Mouse (Mus musculus): ENCODE data around the gene Tiam2. TPM values are rescaled to one million over a fixed set of nuclear protein-coding genes. Genes with fewer than 3 reads are reported as not detected.

Gene Tiam2
- polyA plus RNA-seq, 1 experiment = 5.4 TPM

DNA sequence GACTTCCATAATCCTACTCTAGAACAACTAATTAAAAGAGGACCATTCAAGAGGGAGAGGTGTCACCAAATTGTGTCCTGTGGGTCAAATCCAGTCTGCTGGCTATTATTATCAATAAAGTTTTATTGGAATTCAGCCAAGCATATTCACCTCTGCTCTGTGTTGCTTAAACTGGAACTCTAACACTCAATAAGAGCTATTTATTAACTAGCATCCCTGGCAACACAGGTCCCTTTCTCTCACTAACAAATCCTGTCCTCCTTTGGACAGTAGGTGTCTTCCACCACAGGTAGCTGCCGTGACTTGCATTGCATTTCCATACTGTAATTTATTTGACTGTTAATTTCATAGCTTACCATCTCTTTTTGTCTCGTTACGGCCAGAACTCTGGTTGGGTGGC, 169.7 kb downstream of the Tiam2 start:
- WGBS = 85% methylated on average over 3 of the region's 3 CpGs
- H3K4me1 ChIP-seq (ENCODE audit: control insufficient read depth, insufficient read depth, low read length) = no peaks in the 10 kb centered on the region
- no peak for DNase-seq
- no peak for TF ChIP-seq POLR2A (IDR thresholded peaks at IDR 0.05; ENCODE audit: borderline replicate concordance, insufficient read depth, low read length)
- no peak for TF ChIP-seq CTCF (IDR thresholded peaks at IDR 0.05; ENCODE audit: borderline replicate concordance, insufficient read depth, low read depth, low read length)
- no peak overlapping the region for H3K27ac ChIP-seq (ENCODE audit: insufficient read depth, low read length)
- no peak overlapping the region for H3K4me3 ChIP-seq (replicated peaks; ENCODE audit: insufficient read depth, low read depth, low read length)
- no peaks in the 10 kb centered on the region for H3K27me3 ChIP-seq (ENCODE audit: control insufficient read depth, insufficient read depth, low read length)

DNA sequence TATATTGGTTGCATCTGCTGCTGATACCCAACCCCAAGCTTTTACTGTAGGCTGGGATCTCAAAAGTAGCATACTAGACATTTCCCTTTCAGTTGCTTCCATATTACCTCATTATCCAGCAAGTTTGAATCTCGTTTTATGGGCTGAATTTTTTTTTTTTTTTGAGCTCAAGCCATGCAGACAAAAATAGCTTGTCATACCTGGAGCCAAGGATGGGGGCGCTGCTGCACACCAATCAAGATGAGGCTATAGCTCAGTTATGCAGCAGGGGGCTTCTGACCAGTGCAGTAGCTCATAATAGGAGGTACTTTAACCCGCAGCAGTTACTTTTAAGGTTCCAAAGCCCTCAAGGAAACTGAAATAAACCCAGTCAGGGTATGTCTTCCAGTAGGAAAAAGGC, 171.7 kb downstream of the Tiam2 start:
- Histone ChIP-seq H3K4me3 (replicated peaks; ENCODE audit: insufficient read depth, low read depth, low read length) (no peak overlapping the region), H3K27ac (ENCODE audit: insufficient read depth, low read length) (no peak overlapping the region), H3K27me3 (ENCODE audit: control insufficient read depth, insufficient read depth, low read length) (no peaks in the 10 kb centered on the region), H3K4me1 (ENCODE audit: control insufficient read depth, insufficient read depth, low read length) (no peaks in the 10 kb centered on the region)
- DNase-seq = no peak
- no peak for TF ChIP-seq POLR2A (IDR thresholded peaks at IDR 0.05; ENCODE audit: borderline replicate concordance, insufficient read depth, low read length)
- no peak; the same call in 1 of the 2 replicates for TF ChIP-seq CTCF (IDR thresholded peaks at IDR 0.05; ENCODE audit: borderline replicate concordance, insufficient read depth, low read depth, low read length)
- 33% methylated on average over 3 of the region's 3 CpGs for WGBS

DNA sequence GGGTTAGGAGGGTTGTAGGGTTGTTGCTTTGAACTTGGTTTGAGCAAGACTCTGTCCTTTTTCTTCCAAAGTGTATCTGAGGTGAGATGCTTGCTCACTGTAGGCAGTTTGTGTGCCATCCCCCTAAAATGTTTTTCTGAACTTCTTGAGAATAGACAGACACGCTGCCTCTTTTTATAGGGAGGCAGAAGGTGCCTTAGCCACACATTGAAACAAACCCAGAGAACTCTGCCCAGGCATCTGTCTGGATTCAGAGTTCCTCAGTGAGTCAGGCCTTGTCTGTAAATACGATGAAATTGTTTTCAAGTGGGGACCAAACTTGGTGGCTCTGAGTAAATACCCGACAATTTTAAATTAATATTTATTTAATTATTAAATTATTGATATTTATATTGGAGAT, 172.2 kb downstream of the Tiam2 start:
- no peaks in the 10 kb centered on the region for H3K4me1 ChIP-seq (ENCODE audit: control insufficient read depth, insufficient read depth, low read length)
- no peak overlapping the region for H3K27ac ChIP-seq (ENCODE audit: insufficient read depth, low read length)
- H3K27me3 ChIP-seq (ENCODE audit: control insufficient read depth, insufficient read depth, low read length) = no peaks in the 10 kb centered on the region
- H3K4me3 ChIP-seq (replicated peaks; ENCODE audit: insufficient read depth, low read depth, low read length) = no peak overlapping the region
- TF ChIP-seq CTCF (IDR thresholded peaks at IDR 0.05; ENCODE audit: borderline replicate concordance, insufficient read depth, low read depth, low read length) = no peak
- TF ChIP-seq POLR2A (IDR thresholded peaks at IDR 0.05; ENCODE audit: borderline replicate concordance, insufficient read depth, low read length) = no peak
- 90% methylated on average over 3 of the region's 3 CpGs for WGBS
- no peak for DNase-seq

DNA sequence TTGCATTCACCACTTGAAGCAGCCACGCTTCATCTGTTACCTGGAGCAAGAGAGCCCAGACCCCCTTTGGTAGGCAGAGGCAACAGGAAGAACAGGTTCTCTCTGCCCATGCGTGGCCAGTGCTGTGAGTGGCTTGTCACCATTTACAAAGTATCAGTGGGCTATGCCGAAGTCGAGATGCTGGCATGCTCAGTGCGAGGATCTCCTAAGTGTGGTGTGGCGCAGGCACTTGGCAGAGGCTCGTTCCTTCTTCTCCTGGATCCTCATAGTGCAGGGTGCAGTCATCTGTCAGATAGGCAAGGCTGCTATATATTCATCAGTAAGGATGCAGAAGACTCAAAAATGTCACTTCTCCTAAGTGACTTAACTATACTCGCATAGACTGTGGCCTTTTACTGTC, 173.1 kb downstream of the Tiam2 start:
- Histone ChIP-seq H3K4me3 (replicated peaks; ENCODE audit: insufficient read depth, low read depth, low read length) (no peak overlapping the region), H3K4me1 (ENCODE audit: control insufficient read depth, insufficient read depth, low read length) (no peaks in the 10 kb centered on the region), H3K27ac (ENCODE audit: insufficient read depth, low read length) (no peak overlapping the region), H3K27me3 (ENCODE audit: control insufficient read depth, insufficient read depth, low read length) (no peaks in the 10 kb centered on the region)
- TF ChIP-seq POLR2A (IDR thresholded peaks at IDR 0.05; ENCODE audit: borderline replicate concordance, insufficient read depth, low read length) = no peak
- TF ChIP-seq CTCF (IDR thresholded peaks at IDR 0.05; ENCODE audit: borderline replicate concordance, insufficient read depth, low read depth, low read length) = no peak
- 89% methylated on average over 8 of the region's 8 CpGs for WGBS
- DNase-seq = no peak

DNA sequence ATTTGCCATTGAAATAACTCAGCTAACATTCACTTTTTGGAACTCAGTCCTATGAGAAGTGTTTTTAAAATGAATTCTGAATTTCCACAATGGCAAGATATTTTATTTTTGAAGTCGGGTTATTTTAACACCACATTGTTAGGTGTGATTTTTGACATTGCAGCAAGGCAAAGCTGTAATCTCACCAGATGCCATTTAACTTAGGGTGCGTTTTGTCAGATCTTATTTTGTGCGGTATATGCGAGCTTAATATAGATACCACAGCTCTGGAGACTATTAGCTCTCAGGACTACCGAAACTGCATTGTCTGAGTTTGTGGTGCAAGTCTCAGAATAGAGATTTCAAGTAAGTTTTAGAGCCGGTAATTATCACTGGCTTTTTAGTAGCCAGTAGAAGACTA, 173.7 kb downstream of the Tiam2 start:
- DNase-seq = no peak
- TF ChIP-seq POLR2A (IDR thresholded peaks at IDR 0.05; ENCODE audit: borderline replicate concordance, insufficient read depth, low read length) (no peak), CTCF (IDR thresholded peaks at IDR 0.05; ENCODE audit: borderline replicate concordance, insufficient read depth, low read depth, low read length) (no peak)
- no peak overlapping the region for H3K4me3 ChIP-seq (replicated peaks; ENCODE audit: insufficient read depth, low read depth, low read length)

DNA sequence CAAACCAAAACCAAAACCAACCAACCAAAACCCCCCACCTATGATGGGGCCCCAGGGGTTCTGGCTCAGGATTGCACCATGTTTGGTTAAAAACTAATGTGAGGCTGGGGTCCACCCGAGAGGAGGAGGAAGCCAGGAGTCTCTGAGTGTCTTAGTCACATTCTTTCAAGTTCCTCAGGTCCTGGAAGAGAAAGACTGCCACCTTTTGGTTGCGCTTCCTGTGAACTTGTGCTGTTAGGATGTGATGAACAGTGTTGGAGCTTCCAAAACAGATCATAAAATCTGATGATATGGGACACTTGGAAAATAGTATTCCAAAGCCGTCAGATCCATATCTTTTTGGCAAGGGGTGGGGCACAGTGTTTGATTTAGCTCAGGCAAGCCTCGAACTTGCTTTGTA, 174.6 kb downstream of the Tiam2 start:
- Histone ChIP-seq H3K27me3 (ENCODE audit: control insufficient read depth, insufficient read depth, low read length) (no peaks in the 10 kb centered on the region), H3K27ac (ENCODE audit: insufficient read depth, low read length) (no peak overlapping the region), H3K4me1 (ENCODE audit: control insufficient read depth, insufficient read depth, low read length) (no peaks in the 10 kb centered on the region), H3K4me3 (replicated peaks; ENCODE audit: insufficient read depth, low read depth, low read length) (no peak overlapping the region)
- 90% methylated on average over 4 of the region's 4 CpGs for WGBS
- no peak for DNase-seq
- TF ChIP-seq POLR2A (IDR thresholded peaks at IDR 0.05; ENCODE audit: borderline replicate concordance, insufficient read depth, low read length) (no peak), CTCF (IDR thresholded peaks at IDR 0.05; ENCODE audit: borderline replicate concordance, insufficient read depth, low read depth, low read length) (no peak)

More for the DNA sequence above, 173.7 kb downstream of the Tiam2 start:
- H3K27ac ChIP-seq (ENCODE audit: insufficient read depth, low read length) = no peak overlapping the region
- H3K4me1 ChIP-seq (ENCODE audit: control insufficient read depth, insufficient read depth, low read length) = no peaks in the 10 kb centered on the region
- H3K27me3 ChIP-seq (ENCODE audit: control insufficient read depth, insufficient read depth, low read length) = no peaks in the 10 kb centered on the region
- 94% methylated on average over 6 of the region's 6 CpGs for WGBS

DNA sequence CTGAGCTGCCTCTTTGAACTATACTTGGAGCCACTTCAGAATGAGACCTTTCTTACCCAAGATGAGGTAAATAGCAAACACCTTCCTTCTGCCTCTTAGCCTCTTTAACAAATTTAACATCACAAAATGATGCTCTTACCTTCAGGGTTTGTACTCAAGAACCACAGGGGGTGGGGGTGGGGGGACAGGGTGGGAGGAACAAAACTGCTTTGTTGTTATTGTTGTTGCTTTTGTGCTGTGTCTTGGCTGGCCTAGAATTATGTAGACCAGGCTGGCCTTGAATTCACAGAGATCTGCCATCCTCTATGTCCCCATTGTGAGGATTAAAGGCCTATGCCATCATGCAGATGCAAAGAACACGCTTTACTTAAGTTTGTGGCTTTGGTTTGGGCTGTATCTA, 179.3 kb downstream of the Tiam2 start:
- Histone ChIP-seq H3K4me1 (ENCODE audit: control insufficient read depth, insufficient read depth, low read length) (no peaks in the 10 kb centered on the region), H3K27ac (ENCODE audit: insufficient read depth, low read length) (no peak overlapping the region), H3K27me3 (ENCODE audit: control insufficient read depth, insufficient read depth, low read length) (no peaks in the 10 kb centered on the region), H3K4me3 (replicated peaks; ENCODE audit: insufficient read depth, low read depth, low read length) (no peak overlapping the region)
- 98% methylated on average over 1 of the region's 1 CpGs for WGBS
- no peak for DNase-seq
- no peak for TF ChIP-seq POLR2A (IDR thresholded peaks at IDR 0.05; ENCODE audit: borderline replicate concordance, insufficient read depth, low read length)
- TF ChIP-seq CTCF (IDR thresholded peaks at IDR 0.05; ENCODE audit: borderline replicate concordance, insufficient read depth, low read depth, low read length) = no peak

DNA sequence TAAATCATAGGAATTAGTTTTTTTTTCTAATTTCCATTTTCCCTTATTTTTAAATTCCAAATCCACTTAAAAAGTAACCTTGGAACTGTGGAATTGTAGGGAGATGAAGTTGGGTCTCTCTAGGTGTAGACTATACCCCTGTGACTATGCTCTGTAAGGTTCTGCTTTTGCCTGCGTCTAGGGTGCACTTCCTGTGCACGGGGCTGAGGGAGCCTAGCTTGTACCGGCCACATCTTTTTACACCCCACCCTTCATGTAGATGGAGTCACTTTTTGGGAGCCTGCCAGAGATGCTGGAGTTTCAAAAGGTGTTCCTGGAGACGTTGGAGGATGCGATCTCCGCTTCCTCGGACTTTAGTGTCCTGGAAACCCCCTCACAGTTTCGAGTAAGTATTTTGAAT, 180.1 kb downstream of the Tiam2 start:
- H3K4me3 ChIP-seq (replicated peaks; ENCODE audit: insufficient read depth, low read depth, low read length) = no peak overlapping the region
- TF ChIP-seq POLR2A (IDR thresholded peaks at IDR 0.05; ENCODE audit: borderline replicate concordance, insufficient read depth, low read length) (no peak), CTCF (IDR thresholded peaks at IDR 0.05; ENCODE audit: borderline replicate concordance, insufficient read depth, low read depth, low read length) (no peak)
- H3K27me3 ChIP-seq (ENCODE audit: control insufficient read depth, insufficient read depth, low read length) = no peaks in the 10 kb centered on the region
- WGBS = 85% methylated on average over 8 of the region's 8 CpGs
- no peaks in the 10 kb centered on the region for H3K4me1 ChIP-seq (ENCODE audit: control insufficient read depth, insufficient read depth, low read length)
- no peak overlapping the region for H3K27ac ChIP-seq (ENCODE audit: insufficient read depth, low read length)
- no peak for DNase-seq

Measured in cerebellum, adult 2 months (tissue).